Mouse (Mus musculus) limb, embryonic 14.5 days (tissue): ENCODE data around the gene Mtap. TPM values are rescaled to one million over a fixed set of nuclear protein-coding genes. Genes with fewer than 3 reads are reported as not detected.
A peak's percentile ranks its signal among the peaks of the same experiment; 100 is the strongest.

Experiments
- ATAC-seq: fragments of 200-750 bp; cut with Nextera tagmentation; 2 replicates; pipeline ENCODE4 v1.8.0; 2017; ENCODE audit warnings: low read depth, moderate number of reproducible peaks, moderate TSS enrichment; ENCODE audit not compliant: low FRiP score
- DNase-seq: peaks from one replicate; pipeline ENCODE4 v3.0.0-alpha.2; 2015; ENCODE audit warnings: low spot score
- H3K27ac ChIP-seq: fragments of 300-500 bp; sonication (generic); replicated peaks from 2 replicates; pipeline ENCODE4 v1.5.1; 2014; ENCODE audit warnings: low read depth, mild to moderate bottlenecking, low read length, moderate library complexity, mixed read lengths
- H3K27me3 ChIP-seq: fragments of 300-500 bp; sonication (generic); 2 replicates; pipeline ENCODE4 v1.6.1; 2014; ENCODE audit warnings: low read length, mixed read lengths; ENCODE audit not compliant: control insufficient read depth, insufficient read depth
- H3K36me3 ChIP-seq: fragments of 300-500 bp; sonication (generic); 2 replicates; pipeline ENCODE4 v1.6.1; 2014; ENCODE audit warnings: mild to moderate bottlenecking, low read length, moderate library complexity, mixed read lengths; ENCODE audit not compliant: control insufficient read depth, insufficient read depth
- H3K4me1 ChIP-seq: fragments of 300-500 bp; sonication (generic); 2 replicates; pipeline ENCODE4 v1.6.1; 2014; ENCODE audit warnings: antibody characterized with exemption, low read length, mixed read lengths; ENCODE audit not compliant: control insufficient read depth, insufficient read depth
- H3K4me2 ChIP-seq: fragments of 300-500 bp; sonication (generic); replicated peaks from 2 replicates; pipeline ENCODE4 v1.6.1; 2014; ENCODE audit warnings: low read depth, mild to moderate bottlenecking, low read length, moderate library complexity; ENCODE audit not compliant: severe bottlenecking
- H3K4me3 ChIP-seq: fragments of 300-500 bp; sonication (generic); replicated peaks from 2 replicates; pipeline ENCODE4 v1.5.1; 2014; ENCODE audit warnings: low read length
- H3K9ac ChIP-seq: fragments of 300-500 bp; sonication (generic); 2 replicates; pipeline ENCODE4 v1.6.1; 2014; ENCODE audit warnings: mild to moderate bottlenecking, low read depth, low read length, moderate library complexity; ENCODE audit not compliant: severe bottlenecking
- H3K9me3 ChIP-seq: fragments of 300-500 bp; sonication (generic); 2 replicates; pipeline ENCODE4 v1.6.1; 2016; ENCODE audit warnings: low read length; ENCODE audit not compliant: control insufficient read depth
- POLR2A ChIP-seq: fragments of 200-500 bp; IDR thresholded peaks from 2 replicates; pipeline ENCODE4 v1.8.0; 2012; ENCODE audit warnings: inconsistent platforms, mild to moderate bottlenecking, moderate library complexity, borderline replicate concordance; ENCODE audit not compliant: insufficient read depth, insufficient read length; ENCODE audit errors: extremely low read depth
- WGBS: fragments of 180-500 bp; shearing (Covaris S2); extraction: QIAGEN DNeasy Blood & Tissue Kit; methylation state at CpG from one replicate; pipeline ENCODE4 v1.1.7; 2014; 5-methylcytosine and 5-hydroxymethylcytosine counted together
- polyA plus RNA-seq, 2 experiments: library from polyadenylated mRNA; depleted of rRNA in 1 of 2; stranded (reverse) in 1 of 2; unstranded in 1 of 2; fragments of >200 nt; fragmentation: Nextera tagmentation in 1 of 2; extraction: Ambion mirVana in 1 of 2; gene quantifications; 2 replicates each; pipeline versions ENCODE4 v1.2.1 to v1.2.3; 2012 to 2014

The Mtap gene
- polyA plus RNA-seq, 2 experiments, result 36.4 to 74.1 TPM

- Histone ChIP-seq H3K4me2 (no peak overlapping the region), H3K4me3 (no peak overlapping the region), H3K9me3 (no peaks in the 10 kb centered on the region), H3K4me1 (no peaks in the 10 kb centered on the region), H3K9ac (no peak overlapping the region), H3K27ac (no peak overlapping the region), H3K27me3 (no peaks in the 10 kb centered on the region), H3K36me3 (no peaks in the 10 kb centered on the region)
- TF ChIP-seq POLR2A, result no peak
- 56% methylated on average over 5 of the region's 5 CpGs for WGBS
- DNase-seq (no peak), ATAC-seq (no peak)
Observed at GRCm38 (mm10) chr4:89127674-89128073, 9.2 kb upstream of the Mtap start.

GRCm38 (mm10) chr4:89128080-89128936, 8.6 kb upstream of the Mtap start:
- Histone ChIP-seq H3K4me2 (no peak overlapping the region), H3K9me3 (no peaks in the 10 kb centered on the region), H3K27ac (no peak overlapping the region), H3K4me3 (no peak overlapping the region), H3K4me1 (no peaks in the 10 kb centered on the region), H3K36me3 (no peaks in the 10 kb centered on the region), H3K27me3 (no peaks in the 10 kb centered on the region), H3K9ac (no peak overlapping the region)
- 30% methylated on average over 20 of the region's 20 CpGs for WGBS
- TF ChIP-seq POLR2A, result no peak
- DNase-seq (peak; percentile 49), ATAC-seq (no peak; the same call in 1 of the 2 replicates)

- TF ChIP-seq POLR2A, result no peak
- WGBS, result 78% methylated on average over 5 of the region's 5 CpGs
- no peaks in the 10 kb centered on the region for H3K4me1 ChIP-seq
- H3K4me3 ChIP-seq, result no peak overlapping the region
- H3K27me3 ChIP-seq, result no peaks in the 10 kb centered on the region
- no peaks in the 10 kb centered on the region for H3K9me3 ChIP-seq
- H3K27ac ChIP-seq, result no peak overlapping the region
- H3K4me2 ChIP-seq, result no peak overlapping the region
- no peak for ATAC-seq
- no peak overlapping the region for H3K9ac ChIP-seq
- no peaks in the 10 kb centered on the region for H3K36me3 ChIP-seq
- no peak for DNase-seq
Observed at GRCm38 (mm10) chr4:89128937-89129277, 8.0 kb upstream of the Mtap start.

GRCm38 (mm10) chr4:89129311-89129913, 7.5 kb upstream of the Mtap start:
- no peak overlapping the region for H3K27ac ChIP-seq
- H3K9ac ChIP-seq, result no peak overlapping the region
- H3K4me2 ChIP-seq, result peak overlapping the region; percentile 40; the same call in 1 of the 2 replicates
- H3K36me3 ChIP-seq, result no peaks in the 10 kb centered on the region
- WGBS, result 8% methylated on average over 5 of the region's 5 CpGs
- TF ChIP-seq POLR2A, result no peak
- DNase-seq (peak; percentile 86), ATAC-seq (peak; percentile 58)
- no peaks in the 10 kb centered on the region for H3K9me3 ChIP-seq
- no peaks in the 10 kb centered on the region for H3K4me1 ChIP-seq
- no peaks in the 10 kb centered on the region for H3K27me3 ChIP-seq
- H3K4me3 ChIP-seq, result no peak overlapping the region

GRCm38 (mm10) chr4:89131795-89132194, 5.1 kb upstream of the Mtap start:
- DNase-seq (no peak), ATAC-seq (no peak)
- no peaks in the 10 kb centered on the region for H3K36me3 ChIP-seq
- H3K9ac ChIP-seq, result no peak overlapping the region
- WGBS, result 81% methylated on average over 3 of the region's 3 CpGs
- H3K4me2 ChIP-seq, result no peak overlapping the region
- 0 out of 2 replicates have a peak, but pooled peaks cover 1% of the 10 kb centered on the region for H3K4me1 ChIP-seq
- TF ChIP-seq POLR2A, result no peak
- H3K4me3 ChIP-seq, result no peak overlapping the region
- no peaks in the 10 kb centered on the region for H3K27me3 ChIP-seq
- no peak overlapping the region for H3K27ac ChIP-seq
- H3K9me3 ChIP-seq, result no peaks in the 10 kb centered on the region
